Mouse (Mus musculus): ENCODE data around the gene Slc38a11.

- TF ChIP-seq USF2 (IDR thresholded peaks at IDR 0.05; ENCODE audit: borderline replicate concordance in 1 of 2, insufficient read depth in 1 of 2, low read depth in 1 of 2, low read length in 2 of 2) (no peak), RAD21 (IDR thresholded peaks at IDR 0.05; ENCODE audit: low read depth, low read length) (no peak), CTCF (IDR thresholded peaks at IDR 0.05 in 2 of 3, conservative IDR thresholded peaks at IDR 0.05 in 1 of 3; ENCODE audit: control insufficient read depth in 1 of 3, insufficient read depth in 1 of 3, low read depth in 2 of 3, low read length in 3 of 3, poor library complexity in 1 of 3, severe bottlenecking in 1 of 3) (no peak), MEF2A (IDR thresholded peaks at IDR 0.05; ENCODE audit: extremely low read depth, insufficient replicate concordance, low read depth, low read length, poor library complexity, severe bottlenecking) (no peak), RCOR1 (IDR thresholded peaks at IDR 0.05; ENCODE audit: low read depth, low read length) (no peak), MAX (IDR thresholded peaks at IDR 0.05; ENCODE audit: low read length) (no peak), ZMIZ1 (IDR thresholded peaks at IDR 0.05; ENCODE audit: low read depth, low read length) (no peak), MXI1 (IDR thresholded peaks at IDR 0.05; ENCODE audit: low read depth, low read length) (no peak), POLR2A (IDR thresholded peaks at IDR 0.05; ENCODE audit: control insufficient read depth in 1 of 2, insufficient read depth in 1 of 2, low read depth in 1 of 2, low read length in 2 of 2, poor library complexity in 1 of 2) (no peak), KAT2A (conservative IDR thresholded peaks at IDR 0.05; ENCODE audit: low read depth, low read length) (no peak), POLR2AphosphoS5 (IDR thresholded peaks at IDR 0.05; ENCODE audit: borderline replicate concordance, low read depth, low read length) (no peak), MAFK (IDR thresholded peaks at IDR 0.05; ENCODE audit: borderline replicate concordance, low read depth, low read length) (no peak), TCF12 (IDR thresholded peaks at IDR 0.05; ENCODE audit: low read depth, low read length) (no peak), ZNF384 (IDR thresholded peaks at IDR 0.05; ENCODE audit: low read depth, low read length) (no peak)
Measured at GRCm38 (mm10) chr2:65334091-65334490, 29.7 kb downstream of the Slc38a11 start.

Data from MEL (cell line).